Mouse (Mus musculus): ENCODE measurements around the gene Bms1.

Bms1 gene

DNA sequence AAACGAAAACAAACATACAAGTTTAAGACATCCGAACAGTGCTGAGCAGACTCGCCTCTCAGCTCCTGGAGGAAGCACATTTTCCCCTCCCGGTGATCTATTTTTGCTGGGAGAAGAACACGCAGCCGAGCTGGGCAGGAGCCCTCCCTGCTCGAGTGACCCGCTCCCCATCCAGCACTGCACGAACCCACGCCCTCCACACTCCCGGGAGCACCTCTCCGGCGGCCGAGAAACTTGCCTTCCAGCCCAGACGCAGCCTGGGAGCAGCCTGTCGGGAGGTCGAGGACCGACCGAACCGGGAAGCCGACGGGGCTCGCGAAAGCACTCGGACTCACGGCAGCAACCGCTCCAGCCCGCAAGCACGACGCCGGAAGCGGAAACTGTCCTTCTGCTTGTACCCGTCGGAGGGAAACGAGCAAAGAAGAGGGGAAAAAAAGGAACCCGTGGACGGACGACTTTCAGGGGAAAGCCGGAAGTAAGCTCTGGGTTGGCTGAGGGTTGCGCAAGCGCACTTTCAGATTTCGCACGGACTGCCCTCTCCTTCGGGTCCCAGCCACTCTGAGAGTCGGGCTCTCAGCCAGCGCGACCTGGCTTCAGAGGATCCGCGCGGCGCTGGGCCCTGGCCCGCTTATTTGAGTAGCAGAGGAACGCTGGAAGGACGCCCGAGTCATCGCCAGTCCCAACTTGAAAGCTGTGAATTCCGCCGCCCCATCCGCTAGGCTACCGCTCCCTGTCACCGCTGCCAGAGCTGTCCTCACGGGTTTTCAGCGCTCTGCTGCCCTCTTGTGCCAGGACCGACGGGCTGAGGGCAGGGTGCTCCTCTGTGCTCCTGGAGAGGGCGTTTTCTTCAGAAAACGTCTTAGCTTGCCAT, at the start of gene Bms1:
Gene Bms1 (minus strand): TSS at position 425 of the 871 bp plus-strand sequence.
- peak; percentile 98 for DNase-seq (ENCODE audit: low read depth, low spot score)

DNA sequence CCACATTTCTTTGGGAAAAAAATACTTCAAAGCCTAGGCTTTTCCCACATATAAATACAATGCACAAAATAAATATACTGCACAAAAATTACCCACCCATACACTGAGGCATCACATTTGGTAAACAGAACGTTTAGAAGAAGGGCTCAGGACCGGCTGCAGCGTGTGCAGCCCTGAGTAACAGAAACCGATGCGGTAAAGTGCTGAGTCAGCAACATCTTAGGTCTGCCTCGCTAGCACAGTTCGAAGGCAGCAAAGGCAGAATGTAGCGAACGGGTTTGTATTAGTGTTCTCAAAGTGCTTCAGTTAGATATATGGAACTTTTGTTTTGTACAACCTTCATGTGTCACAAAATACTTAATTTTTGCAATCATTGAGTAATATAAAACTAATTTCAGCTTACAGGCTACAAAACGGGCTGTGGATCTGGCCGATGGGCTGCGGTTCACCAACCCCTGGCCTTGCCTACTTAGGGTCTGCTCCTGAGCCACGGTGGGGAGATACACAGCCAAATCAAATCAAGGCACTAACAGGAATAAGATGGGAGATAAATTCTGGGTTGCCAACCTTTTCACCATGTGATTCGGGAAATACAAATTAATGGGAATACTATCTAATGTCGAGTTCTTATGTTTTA, 42.9 kb upstream of the Bms1 start:
- peak; percentile 17 for DNase-seq (ENCODE audit: low read depth, low spot score)

GRCm38 (mm10) chr6:118457726-118458125, 38.5 kb upstream of the Bms1 start:
- DNase-seq (ENCODE audit: low read depth, low spot score), result no peak

DNA sequence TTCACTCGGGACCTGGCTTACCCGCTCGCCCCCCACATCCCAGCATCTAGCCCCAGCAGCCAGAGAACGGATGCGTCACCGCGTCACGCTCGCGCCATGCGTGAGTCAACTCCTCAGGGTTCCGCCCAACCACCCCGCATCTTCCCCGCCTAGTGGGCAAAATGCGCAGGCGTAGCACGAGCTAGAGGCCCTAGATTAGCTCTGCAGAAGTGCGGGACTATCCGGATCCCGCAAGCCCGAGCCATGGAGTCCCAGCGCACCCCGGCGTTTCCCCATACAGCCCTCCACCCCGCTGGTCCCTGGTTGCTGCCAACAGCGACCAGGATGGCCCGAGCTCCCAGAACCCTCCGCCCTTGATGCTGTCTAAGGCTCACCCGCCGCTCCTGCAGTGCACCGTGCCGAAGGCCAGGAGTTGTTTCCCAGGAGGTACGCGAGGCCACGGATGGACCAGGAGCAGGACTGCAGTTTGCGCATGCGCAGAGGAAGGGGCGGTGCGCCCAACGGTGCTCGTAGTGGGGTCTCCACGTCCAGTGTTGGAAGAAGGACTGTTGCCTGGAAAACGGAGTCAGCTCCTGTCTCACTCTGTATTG, 35.9 kb upstream of the Bms1 start, which contains the start of gene Zfp248:
Gene Zfp248 (minus strand): TSS at position 487 of the 590 bp plus-strand sequence.
- DNase-seq (ENCODE audit: low read depth, low spot score), result peak; percentile 86

- peak; percentile 10 for DNase-seq (ENCODE audit: low read depth, low spot score)
Observed at GRCm38 (mm10) chr6:118454452-118454851, 35.2 kb upstream of the Bms1 start.

DNA sequence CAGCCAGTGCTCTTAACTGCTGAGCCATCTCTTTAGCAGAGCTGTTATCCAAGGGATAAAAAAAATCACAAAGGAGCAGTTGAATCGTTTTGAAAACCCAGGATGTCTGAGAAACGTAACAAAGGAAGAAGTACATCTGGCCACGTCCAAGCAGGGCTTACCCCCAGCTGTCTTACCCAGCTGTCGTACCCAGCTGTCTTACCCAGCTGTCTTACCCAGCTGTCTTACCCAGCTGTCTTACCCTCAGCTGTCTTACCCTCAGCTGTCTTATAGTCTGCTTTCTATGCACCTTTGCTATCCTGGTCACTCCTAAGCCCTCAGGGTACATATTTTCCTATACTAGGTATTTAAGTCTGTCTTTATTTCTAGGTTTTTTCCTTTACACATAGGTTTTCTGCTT, 12.2 kb upstream of the Bms1 start:
- no peak for DNase-seq (ENCODE audit: low read depth, low spot score)

DNA sequence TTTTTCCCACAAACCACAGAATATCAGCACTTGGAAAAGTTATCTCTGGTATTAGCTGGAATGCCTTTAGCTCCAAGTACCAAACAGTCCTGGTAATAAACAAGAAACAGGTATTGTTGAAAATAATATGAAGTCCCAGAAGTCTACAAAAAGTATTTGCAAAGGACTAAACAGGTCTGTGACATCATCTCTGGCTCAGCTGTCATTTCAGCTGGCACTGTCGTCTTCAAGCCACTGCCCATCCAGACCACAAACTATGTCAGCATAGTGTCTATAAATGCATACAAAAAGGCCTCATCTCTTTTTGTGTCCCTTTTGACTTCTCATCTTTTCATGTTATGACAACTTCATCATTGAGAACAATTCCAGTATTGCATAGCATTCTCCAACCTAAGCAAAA, 7.4 kb upstream of the Bms1 start:
- no peak for DNase-seq (ENCODE audit: low read depth, low spot score)

- DNase-seq (ENCODE audit: low read depth, low spot score), result no peak
Observed at GRCm38 (mm10) chr6:118410428-118410827, 8.8 kb downstream of the Bms1 start.

DNA sequence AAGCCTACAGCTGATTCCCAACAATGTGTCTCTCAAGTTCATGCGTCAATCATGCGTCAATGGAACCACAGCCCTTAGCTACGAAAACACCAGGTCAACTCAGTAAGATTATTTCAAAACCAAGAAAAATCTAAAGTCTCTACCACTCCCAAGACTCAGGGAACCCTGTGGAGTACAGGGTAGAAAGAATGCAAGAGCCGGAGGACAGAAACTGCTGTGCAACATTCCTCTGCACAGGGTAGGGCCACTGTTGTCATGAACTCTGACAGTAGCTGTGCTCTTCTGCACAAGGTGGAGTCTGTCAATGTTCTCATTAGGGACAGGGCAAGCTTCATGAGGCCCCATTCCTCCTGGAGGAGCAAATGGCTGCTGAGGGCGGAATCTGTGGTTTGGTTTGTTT, 10.8 kb downstream of the Bms1 start:
- DNase-seq (ENCODE audit: low read depth, low spot score), result peak; percentile 27

GRCm38 (mm10) chr6:118406421-118406820, 12.9 kb downstream of the Bms1 start:
- DNase-seq (ENCODE audit: low read depth, low spot score), result no peak

- DNase-seq (ENCODE audit: low read depth, low spot score), result no peak
Observed at GRCm38 (mm10) chr6:118390746-118391145, 28.5 kb downstream of the Bms1 start.

GRCm38 (mm10) chr6:118385962-118386361, 33.3 kb downstream of the Bms1 start:
- no peak for DNase-seq (ENCODE audit: low read depth, low spot score)

DNA sequence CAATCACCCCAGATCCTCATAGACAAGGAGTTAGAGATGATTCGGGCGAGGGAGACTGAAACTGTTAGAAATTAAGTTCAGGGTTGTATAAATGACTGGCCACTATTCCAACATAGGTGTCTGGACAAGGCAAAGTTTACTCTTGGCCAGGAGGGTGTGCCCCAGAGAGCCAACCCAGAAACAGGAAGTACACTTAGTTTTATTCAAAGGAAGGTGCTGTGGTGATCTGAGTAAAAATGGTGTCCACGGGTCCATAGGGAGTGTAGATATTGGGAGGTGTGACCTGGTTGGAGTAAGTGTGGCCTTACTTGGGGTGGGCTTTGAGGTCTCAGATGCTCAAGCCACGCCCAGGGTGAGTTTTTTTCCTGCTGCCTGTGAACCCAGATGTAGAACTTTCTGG, 38.0 kb downstream of the Bms1 start:
- DNase-seq (ENCODE audit: low read depth, low spot score), result no peak

DNA sequence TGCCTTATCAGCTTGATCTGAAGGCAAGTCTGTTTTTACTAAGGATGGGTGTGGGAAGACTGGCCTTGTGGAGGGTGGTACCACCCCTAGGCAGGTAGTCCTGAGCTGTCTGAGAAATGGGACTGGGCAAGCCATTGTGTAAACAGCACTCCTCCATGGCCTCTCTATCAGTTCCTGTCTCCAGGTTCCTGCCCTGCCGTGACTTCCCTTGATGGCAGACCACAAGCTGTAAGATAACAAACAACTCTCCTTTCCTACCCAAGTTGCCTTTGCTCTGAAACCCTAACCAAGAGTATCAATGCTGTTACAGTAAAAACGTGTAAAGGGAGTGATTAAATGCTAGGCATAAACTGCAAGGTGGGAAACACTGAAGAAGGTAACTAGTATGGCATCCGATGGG, 38.6 kb downstream of the Bms1 start:
- DNase-seq (ENCODE audit: low read depth, low spot score), result no peak

DNA sequence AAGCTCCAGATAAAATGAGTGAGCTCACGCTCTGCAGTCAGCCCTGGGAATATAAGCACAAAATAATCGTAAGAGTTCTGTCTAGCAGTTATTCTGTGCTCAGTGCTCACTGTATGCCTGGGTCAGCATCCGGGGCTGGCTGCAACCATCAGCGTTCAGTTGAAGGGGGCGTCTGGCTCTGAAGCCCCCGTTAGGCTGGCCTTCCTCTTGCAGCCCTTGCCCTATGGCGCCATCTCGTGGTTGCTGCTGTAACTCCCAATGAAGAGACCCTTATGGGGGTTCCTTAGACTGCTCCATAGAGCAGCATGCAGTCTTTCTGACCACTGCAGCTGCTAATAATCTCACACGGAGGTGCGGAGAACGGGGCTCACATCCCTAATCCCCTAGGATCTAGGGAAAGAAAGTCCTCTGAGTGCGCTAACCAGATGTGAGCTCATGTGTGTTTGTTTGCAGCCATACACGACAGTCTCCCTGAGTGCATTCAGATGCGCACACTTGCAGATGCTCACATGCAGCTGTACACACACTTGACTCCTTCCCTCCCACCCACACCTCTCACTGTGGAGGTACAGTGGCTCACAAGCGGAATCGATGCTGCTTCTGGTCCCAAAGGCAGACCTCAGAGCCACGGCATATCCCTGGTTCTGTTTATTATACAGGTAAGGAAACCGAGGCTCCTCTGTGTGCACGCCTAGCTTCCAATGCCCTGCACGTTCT, 39.7 kb downstream of the Bms1 start:
- peak; percentile 71 for DNase-seq (ENCODE audit: low read depth, low spot score)

- no peak for DNase-seq (ENCODE audit: low read depth, low spot score)
Observed at GRCm38 (mm10) chr6:118377611-118378010, 41.7 kb downstream of the Bms1 start.

DNA sequence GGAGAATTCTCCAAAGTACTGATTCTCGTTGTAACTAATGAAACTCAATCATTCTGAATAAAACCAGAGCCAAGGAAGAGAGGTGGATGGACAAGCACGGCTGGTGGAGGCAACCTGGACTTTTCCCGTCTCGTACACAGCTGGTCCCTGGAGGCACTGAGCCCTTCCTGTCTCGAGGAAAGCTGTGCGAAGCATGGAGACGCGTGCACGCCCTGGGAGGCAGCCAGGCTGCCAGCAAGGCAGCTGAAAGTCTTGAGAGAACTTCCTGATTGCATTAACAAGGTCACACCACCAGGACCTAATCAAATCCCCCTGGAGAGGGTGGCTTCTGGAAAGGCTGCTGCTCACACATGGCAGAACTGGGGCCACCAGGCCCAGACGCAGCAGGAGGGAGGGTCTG, 43.3 kb downstream of the Bms1 start:
- no peak for DNase-seq (ENCODE audit: low read depth, low spot score)

DNA sequence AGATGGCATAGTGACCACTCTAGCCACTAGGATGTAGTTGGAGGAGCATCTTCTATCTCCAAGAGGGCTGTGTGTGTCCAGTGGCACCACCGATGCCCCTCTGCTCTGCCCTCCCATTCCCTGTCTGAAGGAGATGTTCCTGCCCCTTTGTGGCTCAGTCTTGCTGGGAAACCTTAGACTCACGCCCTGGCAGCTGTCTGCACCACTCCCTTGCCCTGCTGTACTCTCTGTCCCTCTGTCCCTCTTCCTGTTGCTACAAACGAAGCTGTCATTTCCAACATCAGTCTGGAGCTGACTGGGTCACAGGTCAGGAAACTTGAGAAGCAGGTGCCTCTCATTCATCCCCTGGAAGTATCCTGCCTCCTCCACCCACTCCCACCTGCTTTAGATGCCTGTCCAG, 43.8 kb downstream of the Bms1 start:
- DNase-seq (ENCODE audit: low read depth, low spot score), result no peak

DNA sequence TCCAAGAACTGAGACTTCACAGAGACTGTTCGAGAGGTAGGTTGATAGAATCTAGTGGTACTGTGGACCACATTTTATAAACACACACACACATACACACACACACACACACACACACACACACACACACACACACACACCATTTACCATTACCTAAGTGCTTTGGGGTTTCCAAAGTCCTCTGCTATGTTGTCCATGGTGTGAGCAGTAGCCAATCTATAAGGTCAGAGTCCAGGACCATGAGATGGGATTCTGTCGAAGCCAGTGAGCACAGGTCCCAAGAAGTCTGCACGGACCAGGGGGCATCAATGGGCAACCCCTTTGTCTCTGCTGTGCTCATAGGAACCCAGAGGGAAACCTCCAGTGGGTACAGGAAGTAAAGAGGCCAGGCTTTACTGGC, 44.2 kb downstream of the Bms1 start:
- DNase-seq (ENCODE audit: low read depth, low spot score), result no peak

DNA sequence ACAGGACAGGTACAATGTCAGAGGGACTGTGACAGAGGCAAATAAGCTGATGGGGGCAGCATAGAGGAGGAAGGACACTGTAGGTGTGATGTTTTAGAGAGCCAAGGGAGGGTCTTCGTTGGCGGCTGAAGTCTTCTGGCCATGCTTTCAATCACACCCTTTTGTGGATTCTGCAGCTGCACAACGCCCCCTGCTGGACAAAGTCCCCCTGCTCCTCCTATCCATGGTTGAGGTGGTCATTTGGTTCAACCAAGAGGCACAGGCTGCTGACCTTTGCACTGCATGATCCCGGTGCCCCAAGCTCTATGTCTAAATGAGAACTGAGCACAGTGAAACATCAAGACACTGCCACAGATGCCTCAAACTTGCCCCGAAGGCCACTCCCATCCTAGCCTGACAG, 46.0 kb downstream of the Bms1 start:
- peak; percentile 60 for DNase-seq (ENCODE audit: low read depth, low spot score)

GRCm38 (mm10) chr6:118372794-118373193, 46.5 kb downstream of the Bms1 start:
- no peak for DNase-seq (ENCODE audit: low read depth, low spot score)

GRCm38 (mm10) chr6:118367502-118367901, 51.8 kb downstream of the Bms1 start:
- no peak for DNase-seq (ENCODE audit: low read depth, low spot score)
